Mouse (Mus musculus): ENCODE results near the gene Myrfl.

Myrfl gene

GRCm38 (mm10) chr10:116813150-116813549, 83.6 kb downstream of the Myrfl start:
- no peak for DNase-seq

DNA sequence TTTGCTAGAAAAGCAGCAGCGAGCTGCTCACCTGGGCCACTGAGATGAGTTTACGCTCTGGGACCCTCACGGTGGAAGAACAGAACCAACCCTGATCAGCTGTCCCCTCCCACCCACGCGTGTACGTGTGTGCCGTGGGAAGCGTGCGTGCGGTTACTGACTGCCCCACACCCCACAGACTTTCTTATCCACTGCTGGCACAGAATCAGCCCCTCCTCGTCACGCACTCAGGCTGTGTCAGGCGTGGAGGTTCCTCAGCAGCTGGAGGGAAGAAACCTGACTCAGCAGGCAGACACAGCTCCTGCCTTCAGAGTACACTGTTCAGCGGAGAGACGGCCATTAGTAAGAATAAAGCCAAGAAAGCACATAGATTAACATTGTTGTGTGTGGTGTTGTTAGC, 86.0 kb downstream of the Myrfl start:
- no peak for DNase-seq

GRCm38 (mm10) chr10:116809383-116809782, 87.3 kb downstream of the Myrfl start:
- no peak for DNase-seq

- no peak for DNase-seq
Observed at GRCm38 (mm10) chr10:116808556-116809353, 88.0 kb downstream of the Myrfl start.

DNA sequence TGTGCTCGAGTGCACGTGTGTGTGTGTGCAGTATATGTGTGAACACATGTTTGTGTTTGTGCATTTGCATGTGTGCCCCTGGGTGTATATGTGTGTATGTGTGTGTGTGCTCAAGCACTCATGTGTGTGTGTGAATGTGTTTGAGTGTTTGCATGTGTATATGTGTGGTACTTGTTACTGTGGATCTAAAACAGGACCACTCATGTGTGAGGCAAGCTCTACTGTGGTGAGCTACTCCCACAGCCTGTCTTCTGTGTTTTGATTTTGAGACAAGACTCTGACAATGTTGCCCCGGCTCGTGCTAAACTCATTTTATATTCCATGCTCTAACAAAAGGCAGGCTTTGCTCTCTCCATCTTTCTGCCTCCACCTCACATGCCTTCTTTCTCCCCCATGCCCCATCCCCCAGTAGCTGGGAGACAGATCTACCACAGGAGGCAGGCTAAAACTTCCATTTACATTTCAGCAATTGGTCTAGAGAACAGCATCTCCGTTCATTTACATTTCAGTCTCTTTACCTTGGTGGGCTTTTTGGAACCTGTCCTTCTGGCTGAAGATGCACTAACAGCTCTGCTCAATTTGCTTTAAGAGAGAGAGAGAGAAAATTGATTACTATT, 94.4 kb downstream of the Myrfl start:
- DNase-seq, result no peak

DNA sequence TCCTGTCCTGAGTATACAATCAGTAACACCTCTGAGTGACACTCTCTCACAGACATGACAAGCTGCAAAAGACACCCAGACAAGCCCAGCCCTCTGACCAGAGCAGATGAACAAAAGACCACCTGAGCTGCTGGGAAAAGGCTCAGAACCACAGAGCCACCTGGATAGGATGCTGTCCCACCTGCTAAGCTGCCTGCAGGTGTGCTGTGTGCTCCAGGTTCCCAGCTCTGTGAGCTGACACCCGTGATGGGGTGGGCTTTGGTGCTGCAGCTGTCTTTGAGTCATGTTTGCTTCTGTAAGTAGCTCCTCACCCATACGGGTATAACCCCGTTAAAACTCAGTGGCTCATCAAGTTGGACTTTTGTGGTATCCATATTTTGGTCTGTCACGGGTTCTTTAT, 95.4 kb downstream of the Myrfl start:
- peak; percentile 37 for DNase-seq

GRCm38 (mm10) chr10:116796066-116796465, 100.7 kb downstream of the Myrfl start:
- DNase-seq, result no peak

GRCm38 (mm10) chr10:116789096-116789495, 107.6 kb downstream of the Myrfl start:
- peak; percentile 50 for DNase-seq

DNA sequence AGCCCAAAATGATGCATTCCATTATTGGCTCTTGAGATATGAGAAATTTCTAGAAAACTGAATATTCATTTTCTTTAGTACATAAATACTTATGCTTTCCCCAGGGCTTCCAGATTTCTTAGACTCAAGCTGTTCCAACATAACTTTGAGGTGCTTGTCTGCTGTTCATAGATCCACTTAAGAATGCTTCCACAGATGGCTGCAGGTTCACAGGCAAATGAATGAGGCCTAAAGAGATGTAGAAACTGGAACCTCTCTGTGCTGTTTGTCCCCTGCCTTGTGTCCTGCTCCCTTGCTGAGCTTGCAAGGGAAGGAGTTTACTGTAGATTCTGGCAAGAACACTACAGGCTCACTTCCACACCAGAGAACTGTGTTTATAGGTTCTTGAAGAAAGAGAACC, 108.3 kb downstream of the Myrfl start:
- DNase-seq, result no peak

GRCm38 (mm10) chr10:116784098-116784497, 112.6 kb downstream of the Myrfl start:
- no peak for DNase-seq

GRCm38 (mm10) chr10:116783020-116783419, 113.7 kb downstream of the Myrfl start:
- no peak for DNase-seq

GRCm38 (mm10) chr10:116777947-116778346, 118.8 kb downstream of the Myrfl start:
- DNase-seq, result no peak

- no peak for DNase-seq
Observed at GRCm38 (mm10) chr10:116776846-116777245, 119.9 kb downstream of the Myrfl start.

GRCm38 (mm10) chr10:116773846-116774750, 122.6 kb downstream of the Myrfl start:
- DNase-seq, result no peak

DNA sequence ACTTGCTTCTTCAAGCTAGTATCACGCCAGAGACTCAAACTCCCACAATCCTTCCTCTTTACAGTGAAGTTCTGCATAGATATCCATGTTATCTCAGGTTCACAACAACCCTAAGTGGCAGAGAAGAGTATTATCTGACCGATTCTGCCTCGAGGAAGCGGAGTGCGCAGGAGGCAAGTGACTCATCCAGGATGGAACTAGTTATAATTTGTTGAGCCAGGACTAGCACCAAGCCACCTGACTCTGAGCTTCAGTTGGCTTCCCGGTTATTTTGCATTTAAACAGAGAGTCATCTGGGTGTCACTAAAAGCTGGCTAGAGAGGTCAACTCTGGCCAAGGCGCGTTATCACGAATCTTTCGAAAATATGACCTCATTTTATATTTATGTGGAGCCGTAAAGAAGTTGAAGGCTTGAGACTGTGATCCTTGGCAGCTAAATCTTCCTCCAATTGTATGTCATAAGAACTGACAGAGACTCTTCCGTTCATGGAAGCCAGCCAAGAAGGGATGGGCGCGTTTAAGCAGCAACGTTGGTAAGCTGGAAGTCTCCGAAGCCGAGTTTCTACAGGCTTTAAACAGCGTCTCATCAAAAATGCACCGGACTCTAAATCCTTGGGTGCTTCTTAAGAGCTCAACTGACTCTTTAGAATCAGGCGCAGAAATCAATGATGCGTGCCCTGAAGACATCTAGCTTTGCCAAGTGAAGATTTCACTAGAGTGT, 125.3 kb downstream of the Myrfl start:
- no peak for DNase-seq

- no peak for DNase-seq
Observed at GRCm38 (mm10) chr10:116768642-116769041, 128.1 kb downstream of the Myrfl start.

GRCm38 (mm10) chr10:116766525-116766924, 130.2 kb downstream of the Myrfl start:
- no peak for DNase-seq

- DNase-seq, result no peak
Observed at GRCm38 (mm10) chr10:116761476-116762068, 135.1 kb downstream of the Myrfl start.

DNA sequence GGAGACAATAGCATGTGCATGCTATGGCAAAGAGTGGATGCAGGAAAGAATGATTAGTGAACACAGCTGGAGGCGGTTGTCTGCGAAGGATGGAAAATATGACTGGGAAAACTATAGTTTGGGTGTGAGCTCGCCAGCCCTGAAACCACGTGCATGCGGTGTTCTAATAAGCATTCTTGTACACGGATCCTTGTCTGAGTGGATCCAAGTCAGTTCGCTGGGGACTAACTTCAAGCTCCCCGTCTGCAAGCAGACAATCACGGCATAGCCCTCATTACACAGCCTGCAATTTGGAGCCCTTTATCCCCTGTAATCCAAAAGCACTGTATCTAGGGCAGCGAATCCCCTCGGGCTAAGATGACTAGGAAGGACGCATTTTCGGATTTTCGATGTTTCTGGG, 136.2 kb downstream of the Myrfl start:
- no peak for DNase-seq

- DNase-seq, result no peak
Observed at GRCm38 (mm10) chr10:116759816-116760215, 136.9 kb downstream of the Myrfl start.

DNA sequence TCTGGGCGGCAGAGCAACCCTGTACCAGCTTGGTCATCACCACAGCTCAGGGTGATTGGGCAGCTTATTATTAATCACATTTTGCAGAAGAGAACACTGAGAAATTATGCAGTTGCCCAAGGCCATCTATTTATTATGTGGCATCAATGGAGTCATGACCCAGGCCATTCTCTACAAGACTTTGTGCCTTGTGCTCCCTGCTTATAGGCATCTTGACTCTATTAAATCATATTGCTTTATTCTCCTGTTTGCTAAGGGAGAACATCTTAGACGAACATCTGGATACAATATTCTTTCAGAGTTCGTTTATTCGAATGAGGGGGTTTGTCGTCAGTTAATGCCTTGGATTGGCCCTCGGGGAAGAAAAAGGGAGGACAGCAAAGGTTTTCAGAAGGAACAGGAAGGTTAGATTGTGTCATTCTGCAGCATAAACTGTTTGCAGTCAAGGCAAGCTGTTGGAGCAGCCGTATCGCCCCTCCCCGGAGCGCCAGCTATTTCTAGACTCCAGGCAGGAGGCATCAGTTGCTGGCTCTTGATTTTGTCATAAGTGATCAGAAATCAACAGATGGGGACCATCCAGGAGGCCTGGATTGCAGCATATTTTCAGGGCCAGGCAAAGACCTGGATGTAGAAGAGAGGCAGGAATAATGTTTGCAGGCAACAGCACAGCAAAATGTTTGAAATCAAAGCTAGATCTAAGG, 140.7 kb downstream of the Myrfl start:
- DNase-seq, result no peak

- no peak for DNase-seq
Observed at GRCm38 (mm10) chr10:116754940-116755339, 141.8 kb downstream of the Myrfl start.

All from thymus, postnatal 25 days (tissue).